Mouse (Mus musculus) forebrain, embryonic 10.5 days (tissue): ENCODE results near the gene Rars2. TPM values are rescaled to one million over a fixed set of nuclear protein-coding genes. Genes with fewer than 3 reads are reported as not detected.

Source experiments
- DNase-seq: peaks from one replicate; pipeline ENCODE4 v3.0.0-alpha.2; 2017; ENCODE audit warnings: low spot score; ENCODE audit errors: extremely low spot score
- H3K27ac ChIP-seq: fragments of 300-500 bp; sonication (generic); 2 replicates; pipeline ENCODE4 v1.5.1; 2016; ENCODE audit warnings: mild to moderate bottlenecking
- H3K27me3 ChIP-seq: fragments of 300-500 bp; sonication (generic); 2 replicates; pipeline ENCODE4 v1.6.1; 2016; ENCODE audit warnings: mild to moderate bottlenecking; ENCODE audit not compliant: poor library complexity, severe bottlenecking
- H3K36me3 ChIP-seq: fragments of 300-500 bp; sonication (generic); replicated peaks from 2 replicates; pipeline ENCODE4 v1.6.1; 2016; ENCODE audit warnings: mild to moderate bottlenecking, moderate library complexity
- H3K4me1 ChIP-seq: fragments of 300-500 bp; sonication (generic); 2 replicates; pipeline ENCODE4 v1.6.1; 2016
- H3K4me3 ChIP-seq: fragments of 300-500 bp; sonication (generic); 2 replicates; pipeline ENCODE4 v1.5.1; 2016; ENCODE audit warnings: mild to moderate bottlenecking, moderate library complexity
- H3K9me3 ChIP-seq: fragments of 300-500 bp; sonication (generic); 2 replicates; pipeline ENCODE4 v1.6.1; 2016; ENCODE audit warnings: mild to moderate bottlenecking, moderate library complexity
- WGBS: fragments of 180-500 bp; shearing (Covaris S2); methylation state at CpG from one replicate; pipeline ENCODE4 v1.1.7; 2016; 5-methylcytosine and 5-hydroxymethylcytosine counted together
- polyA plus RNA-seq: library from polyadenylated mRNA; unstranded; fragments of >200 nt; fragmentation: Nextera tagmentation; extraction: Ambion mirVana; gene quantifications from 2 replicates; pipeline ENCODE4 v1.2.1, GENCODE M21; 2016

Gene Rars2
- polyA plus RNA-seq, 1 experiment from 2014 or later = 78.5 TPM

DNA sequence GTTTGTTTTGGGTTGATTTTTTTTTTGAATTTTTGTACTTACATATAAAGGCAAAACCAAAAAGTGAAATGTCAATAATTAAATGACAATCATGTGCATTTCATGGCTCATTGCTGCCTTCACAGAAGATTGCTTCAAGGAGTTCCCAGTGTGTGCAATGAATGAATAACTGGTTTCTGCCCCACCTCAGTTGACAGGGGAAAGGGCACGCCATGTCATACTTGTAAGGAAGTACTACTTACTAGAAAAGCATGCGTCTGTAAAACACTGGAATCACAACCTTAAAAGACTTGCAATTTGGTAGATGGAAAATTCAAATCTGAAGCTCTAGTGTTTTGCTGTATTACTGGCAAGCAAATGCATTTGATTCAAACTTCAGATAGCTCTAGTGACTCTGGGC, 44.3 kb downstream of the Rars2 start:
- Histone ChIP-seq H3K36me3 (peaks cover 90% of the 10 kb centered on the region), H3K4me1 (no peaks in the 10 kb centered on the region), H3K27me3 (no peaks in the 10 kb centered on the region), H3K27ac (no peak overlapping the region), H3K9me3 (no peaks in the 10 kb centered on the region), H3K4me3 (no peak overlapping the region)
- WGBS = 94% methylated on average over 2 of the region's 2 CpGs
- no peak for DNase-seq

DNA sequence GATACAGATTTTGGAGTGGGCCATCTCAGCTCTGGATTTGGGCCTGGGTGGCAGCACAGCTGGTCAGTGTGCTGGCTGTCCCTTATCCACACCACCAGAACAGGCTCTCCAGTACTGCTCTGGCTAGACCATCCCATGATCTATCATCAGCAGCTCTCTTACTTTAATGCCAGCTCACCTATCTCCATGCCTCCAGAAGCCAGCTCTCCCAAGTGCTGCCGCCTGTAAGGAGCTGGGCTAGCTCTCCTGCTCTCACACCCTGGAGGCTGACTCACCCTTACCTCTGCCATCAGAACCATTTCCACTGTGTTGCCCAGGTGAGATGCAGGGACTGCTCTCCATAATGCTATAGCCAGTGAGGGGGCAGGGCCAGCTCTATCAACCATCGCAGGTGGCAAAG, 46.8 kb downstream of the Rars2 start:
- H3K36me3 ChIP-seq = peaks cover 95% of the 10 kb centered on the region
- WGBS = 91% methylated on average over 2 of the region's 2 CpGs

DNA sequence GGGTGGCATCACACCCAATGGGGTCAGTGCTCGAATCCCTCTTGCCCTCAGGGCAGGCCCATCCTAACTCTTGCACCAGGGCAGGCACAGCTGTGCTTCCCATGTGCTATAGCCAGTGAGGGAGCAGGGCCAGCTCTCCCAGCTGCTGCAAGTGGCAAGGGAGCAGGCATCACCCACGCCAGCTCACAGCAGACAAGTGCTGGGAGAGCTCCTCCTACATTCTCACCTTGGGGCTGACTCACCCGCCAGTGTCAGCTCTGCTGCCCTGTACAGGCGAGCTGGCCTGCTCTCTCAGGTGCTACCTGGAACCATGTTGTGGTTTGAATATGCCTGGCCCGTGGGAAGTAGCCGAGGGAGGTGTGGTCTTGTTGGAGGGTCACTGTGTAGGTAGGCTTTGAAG, 47.2 kb downstream of the Rars2 start:
- Histone ChIP-seq H3K4me1 (no peaks in the 10 kb centered on the region), H3K27me3 (no peaks in the 10 kb centered on the region), H3K4me3 (no peak overlapping the region), H3K27ac (no peak overlapping the region), H3K36me3 (peaks cover 95% of the 10 kb centered on the region), H3K9me3 (no peaks in the 10 kb centered on the region)
- no peak for DNase-seq
- 92% methylated on average over 6 of the region's 6 CpGs for WGBS

More for the DNA sequence above, 46.8 kb downstream of the Rars2 start:
- no peaks in the 10 kb centered on the region for H3K27me3 ChIP-seq
- H3K4me3 ChIP-seq = no peak overlapping the region
- DNase-seq = no peak
- H3K9me3 ChIP-seq = no peaks in the 10 kb centered on the region
- H3K27ac ChIP-seq = no peak overlapping the region
- H3K4me1 ChIP-seq = no peaks in the 10 kb centered on the region

DNA sequence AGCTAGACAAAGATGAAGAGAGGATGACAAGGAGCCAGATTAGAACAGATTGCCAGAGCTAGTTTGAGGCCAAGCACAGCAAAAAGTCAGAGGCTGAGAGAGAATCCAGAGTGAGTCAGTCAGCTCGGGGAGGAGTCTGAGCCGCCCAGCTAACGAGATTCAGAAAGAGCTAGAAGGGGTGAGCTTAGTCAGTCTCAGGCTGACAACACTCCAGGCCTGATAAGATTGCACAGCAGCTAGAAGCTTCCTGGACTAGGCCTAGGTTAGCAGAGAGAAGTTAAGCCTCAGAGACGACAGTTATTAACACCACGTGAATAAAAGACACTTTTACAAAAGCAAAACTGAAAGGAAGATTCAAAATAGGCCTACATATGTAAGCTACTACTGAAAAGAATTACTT, 53.2 kb downstream of the Rars2 start:
- no peaks in the 10 kb centered on the region for H3K27me3 ChIP-seq
- H3K4me3 ChIP-seq = no peak overlapping the region
- no peaks in the 10 kb centered on the region for H3K4me1 ChIP-seq
- H3K36me3 ChIP-seq = peaks cover 83% of the 10 kb centered on the region
- H3K9me3 ChIP-seq = no peaks in the 10 kb centered on the region
- H3K27ac ChIP-seq = no peak overlapping the region
- 93% methylated on average over 5 of the region's 5 CpGs for WGBS
- no peak for DNase-seq

DNA sequence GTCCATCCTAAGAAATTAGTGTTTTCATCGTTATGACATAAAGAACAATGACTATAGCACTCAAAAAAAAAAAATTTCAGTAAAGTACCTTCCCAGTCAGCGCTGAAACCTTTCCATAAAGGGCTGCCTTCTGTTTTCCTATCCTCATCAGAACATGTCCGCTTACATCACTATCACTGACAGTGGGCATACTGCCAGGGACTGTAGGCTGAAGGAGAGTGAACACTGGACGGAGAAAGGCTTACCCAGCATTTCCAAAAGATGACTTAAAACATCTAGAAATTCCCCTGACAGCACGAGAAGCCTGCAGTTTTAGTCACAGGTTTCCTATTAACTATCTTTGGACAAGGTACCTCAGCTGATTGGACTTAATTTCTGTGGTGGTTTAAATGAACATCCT, 59.0 kb downstream of the Rars2 start:
- WGBS = 94% methylated on average over 5 of the region's 5 CpGs
- Histone ChIP-seq H3K4me3 (no peak overlapping the region), H3K27ac (no peak overlapping the region), H3K9me3 (no peaks in the 10 kb centered on the region), H3K27me3 (no peaks in the 10 kb centered on the region), H3K4me1 (no peaks in the 10 kb centered on the region), H3K36me3 (peaks cover 67% of the 10 kb centered on the region)
- no peak for DNase-seq

DNA sequence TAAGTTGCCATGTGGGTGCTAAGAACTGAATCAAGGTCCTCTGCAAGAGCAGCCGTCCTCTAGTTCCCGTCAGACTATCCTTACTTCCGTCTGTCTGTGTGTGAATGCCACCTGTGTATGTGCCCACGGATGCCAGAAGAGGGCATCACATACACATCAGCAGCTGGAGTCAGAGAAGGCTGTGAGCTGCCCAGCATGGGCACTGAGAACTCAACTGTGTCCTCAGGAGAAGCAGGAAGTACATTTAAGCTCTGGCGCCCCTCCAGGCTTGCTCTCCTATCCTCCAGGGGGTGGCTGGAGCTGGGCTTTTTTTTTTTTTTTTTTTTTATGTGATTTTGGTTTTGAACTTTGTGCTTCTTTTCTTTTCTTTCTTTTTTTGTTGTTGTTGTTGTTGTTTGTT, 65.8 kb downstream of the Rars2 start:
- H3K4me3 ChIP-seq = no peak overlapping the region
- no peak overlapping the region for H3K27ac ChIP-seq
- no peaks in the 10 kb centered on the region for H3K27me3 ChIP-seq
- H3K36me3 ChIP-seq = peaks cover 52% of the 10 kb centered on the region
- DNase-seq = no peak
- H3K9me3 ChIP-seq = no peaks in the 10 kb centered on the region
- 0 out of 2 replicates have a peak, but pooled peaks cover 2% of the 10 kb centered on the region for H3K4me1 ChIP-seq
- 86% methylated on average over 5 of the region's 5 CpGs for WGBS

DNA sequence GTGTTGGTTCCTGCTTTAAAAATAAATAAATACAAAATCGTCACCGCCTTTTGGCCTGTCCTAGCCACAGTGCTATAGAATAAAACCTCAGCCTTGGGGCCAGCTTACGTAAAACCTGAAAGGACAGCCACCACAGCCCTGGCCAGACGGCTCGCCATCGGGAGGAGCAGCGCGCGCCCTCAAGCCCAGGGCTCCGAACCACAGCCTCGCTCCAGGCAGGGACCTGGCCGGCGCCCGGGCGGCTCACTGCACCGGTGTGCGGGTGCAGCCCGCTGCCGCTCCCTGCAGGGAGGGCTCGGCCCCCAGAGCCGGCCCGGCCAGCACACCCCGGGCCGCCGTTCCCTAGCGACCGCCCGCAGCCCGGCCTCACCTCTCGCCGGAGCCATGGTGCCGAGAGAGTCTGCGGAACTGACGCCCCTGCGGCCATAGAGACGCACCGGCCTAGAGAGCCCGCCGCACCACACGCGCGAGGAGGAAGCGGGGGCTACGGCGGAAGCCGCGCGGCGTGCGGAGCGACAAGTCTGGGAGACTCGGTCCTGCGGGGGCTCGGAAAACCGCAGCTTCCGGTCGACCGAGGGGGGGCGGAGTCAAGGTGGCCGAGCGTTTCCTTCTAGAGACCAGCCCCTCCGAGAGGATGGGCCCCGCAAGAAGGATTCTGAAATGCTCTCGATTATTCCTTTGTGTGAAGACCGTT, 72.3 kb downstream of the Rars2 start, which contains the start of gene Slc35a1:
Slc35a1 (minus strand) TSS at position 565 of the 694 bp plus-strand sequence.
- DNase-seq = peak; percentile 91
- H3K4me1 ChIP-seq = peaks cover 16% of the 10 kb centered on the region
- peaks cover 12% of the 10 kb centered on the region for H3K36me3 ChIP-seq
- no peaks in the 10 kb centered on the region for H3K27me3 ChIP-seq
- peak within 1 kb of the TSS; percentile 90 for H3K4me3 ChIP-seq
- WGBS = under 1% methylated on average over 65 of the region's 65 CpGs
- H3K9me3 ChIP-seq = no peaks in the 10 kb centered on the region
- peak within 1 kb of the TSS; percentile 97 for H3K27ac ChIP-seq

DNA sequence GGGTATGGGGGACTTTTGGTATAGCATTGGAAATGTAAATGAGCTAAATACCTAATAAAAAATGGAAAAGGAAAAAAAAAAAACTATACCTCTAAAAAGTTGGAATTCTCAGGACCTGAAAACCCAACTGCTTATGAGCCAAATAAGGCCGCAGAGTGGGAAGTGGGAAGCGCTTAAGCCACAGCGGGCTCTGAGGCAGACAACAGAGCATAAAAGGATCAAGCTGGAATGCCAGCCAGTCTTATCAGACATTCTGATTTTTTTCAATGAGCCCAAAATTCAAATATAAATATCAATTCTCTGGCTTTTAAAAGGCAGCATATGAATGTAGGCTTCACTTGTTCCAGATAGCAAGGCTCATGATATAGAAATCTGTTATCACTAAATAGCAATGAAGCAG, 73.3 kb downstream of the Rars2 start:
- Histone ChIP-seq H3K27me3 (no peaks in the 10 kb centered on the region), H3K27ac (peak overlapping the region; percentile 65; the same call in 1 of the 2 replicates), H3K36me3 (peaks cover 2% of the 10 kb centered on the region), H3K9me3 (no peaks in the 10 kb centered on the region), H3K4me3 (peak overlapping the region; percentile 6; the same call in 1 of the 2 replicates), H3K4me1 (peaks cover 16% of the 10 kb centered on the region)
- no peak for DNase-seq
- 77% methylated on average over 3 of the region's 3 CpGs for WGBS

DNA sequence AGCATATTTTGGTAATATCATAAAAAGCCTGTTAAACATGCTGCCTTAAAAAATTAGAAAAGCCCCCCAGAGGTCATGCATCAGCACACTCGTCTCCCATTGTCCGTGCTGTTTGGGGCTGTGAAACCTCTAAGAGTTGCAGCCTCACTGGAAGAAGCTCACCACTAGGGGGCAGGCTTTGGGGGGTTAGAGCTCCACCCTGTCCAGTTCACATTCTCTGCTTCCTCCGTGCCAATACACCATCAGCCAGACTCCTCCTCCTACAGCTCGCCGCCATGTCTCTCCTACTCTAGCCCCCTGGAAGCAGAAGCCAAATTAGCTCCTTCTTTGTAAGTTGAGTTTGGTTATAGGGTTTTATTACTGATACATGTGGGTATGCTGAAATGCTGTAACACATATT, 86.8 kb downstream of the Rars2 start:
- no peak overlapping the region for H3K27ac ChIP-seq
- 47% methylated on average over 5 of the region's 5 CpGs for WGBS
- H3K9me3 ChIP-seq = no peaks in the 10 kb centered on the region
- no peak overlapping the region for H3K4me3 ChIP-seq
- no peaks in the 10 kb centered on the region for H3K36me3 ChIP-seq
- no peaks in the 10 kb centered on the region for H3K27me3 ChIP-seq
- H3K4me1 ChIP-seq = no peaks in the 10 kb centered on the region
- peak; percentile 70 for DNase-seq

DNA sequence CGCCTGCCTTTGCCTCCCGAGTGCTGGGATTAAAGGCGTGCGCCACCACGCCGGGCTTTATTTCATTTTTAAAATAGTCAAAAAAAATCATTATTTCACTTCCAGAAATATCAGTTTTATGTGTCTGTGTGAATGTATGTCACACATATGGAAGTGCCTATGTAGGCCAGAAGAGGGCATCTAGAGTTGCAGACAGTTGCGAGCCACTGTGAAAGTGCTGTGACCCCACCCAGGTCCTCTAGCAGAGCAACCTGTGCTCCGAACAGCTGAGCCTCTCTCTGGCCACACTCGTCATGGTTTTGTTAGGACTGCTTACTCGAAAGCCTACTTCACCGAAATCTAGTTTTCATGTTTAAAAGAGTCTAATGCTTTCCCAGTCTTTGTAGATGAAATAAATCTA, 87.5 kb downstream of the Rars2 start:
- no peaks in the 10 kb centered on the region for H3K27me3 ChIP-seq
- no peaks in the 10 kb centered on the region for H3K4me1 ChIP-seq
- no peaks in the 10 kb centered on the region for H3K9me3 ChIP-seq
- no peak overlapping the region for H3K4me3 ChIP-seq
- WGBS = 95% methylated on average over 11 of the region's 11 CpGs
- DNase-seq = no peak
- H3K27ac ChIP-seq = no peak overlapping the region
- H3K36me3 ChIP-seq = no peaks in the 10 kb centered on the region

DNA sequence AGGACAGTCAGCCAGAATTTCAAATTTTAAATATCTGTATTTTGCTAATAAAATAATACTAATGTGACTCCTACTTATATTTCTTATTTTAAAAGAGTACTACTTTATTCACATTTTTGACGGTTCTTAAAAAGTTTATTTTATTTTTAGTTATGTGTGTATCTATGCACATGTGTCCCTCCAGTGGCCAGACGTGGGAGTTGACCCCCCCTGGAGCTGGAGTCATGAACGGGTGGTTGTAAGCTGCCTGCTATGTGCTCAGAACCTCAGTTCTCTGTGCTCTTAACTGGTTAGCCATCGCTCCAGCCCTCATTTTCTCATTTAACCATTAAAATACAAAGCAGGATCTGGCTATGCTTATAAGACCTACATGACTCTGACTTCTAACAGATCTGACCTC, 88.3 kb downstream of the Rars2 start:
- WGBS = 79% methylated on average over 4 of the region's 4 CpGs
- H3K9me3 ChIP-seq = no peaks in the 10 kb centered on the region

DNA sequence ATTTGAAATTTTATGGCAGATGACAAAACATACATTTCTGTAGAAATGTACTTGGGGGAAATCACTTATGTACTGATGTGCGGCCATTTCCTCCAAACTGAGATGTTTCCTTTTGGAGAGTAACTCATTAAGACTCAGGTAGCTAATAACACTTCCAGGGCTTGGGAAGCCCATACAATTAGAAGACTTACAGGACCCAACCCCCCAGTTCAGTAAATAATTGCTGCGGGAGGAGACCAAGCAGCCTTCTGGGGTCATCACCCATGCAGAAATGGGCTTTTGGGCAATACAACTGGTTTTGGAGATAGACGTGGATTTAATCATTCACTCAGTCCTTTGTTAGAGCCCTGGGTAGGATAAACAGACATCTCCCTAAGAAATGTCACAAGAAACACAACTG, 92.5 kb downstream of the Rars2 start:
- H3K36me3 ChIP-seq = no peaks in the 10 kb centered on the region
- no peak overlapping the region for H3K4me3 ChIP-seq
- H3K4me1 ChIP-seq = no peaks in the 10 kb centered on the region
- DNase-seq = no peak
- WGBS = 87% methylated on average over 3 of the region's 3 CpGs
- H3K27me3 ChIP-seq = no peaks in the 10 kb centered on the region
- H3K27ac ChIP-seq = no peak overlapping the region
- no peaks in the 10 kb centered on the region for H3K9me3 ChIP-seq

More for the DNA sequence above, 88.3 kb downstream of the Rars2 start:
- Histone ChIP-seq H3K27ac (no peak overlapping the region), H3K27me3 (no peaks in the 10 kb centered on the region), H3K4me3 (no peak overlapping the region), H3K4me1 (no peaks in the 10 kb centered on the region), H3K36me3 (no peaks in the 10 kb centered on the region)
- no peak for DNase-seq

DNA sequence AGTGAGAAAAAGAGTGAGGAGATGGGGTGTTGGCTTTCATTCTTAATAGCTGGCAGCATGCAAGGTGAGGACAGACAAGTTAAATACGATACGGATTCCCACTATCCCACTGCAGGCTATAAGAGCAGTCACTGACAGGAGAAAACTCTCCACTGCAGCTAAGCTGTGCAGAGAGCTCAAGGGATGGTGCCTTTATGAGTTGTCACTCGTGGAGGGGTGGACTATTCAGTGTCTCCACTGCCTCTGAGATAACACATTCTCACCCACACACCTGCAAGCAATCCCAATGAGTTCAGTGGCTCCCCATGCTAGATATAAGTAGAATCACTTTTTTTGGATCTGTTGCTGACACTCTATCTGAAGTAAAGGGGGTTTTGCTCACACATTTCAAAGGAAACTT, 93.4 kb downstream of the Rars2 start:
- WGBS = 86% methylated on average over 3 of the region's 3 CpGs
- no peak overlapping the region for H3K4me3 ChIP-seq
- no peaks in the 10 kb centered on the region for H3K4me1 ChIP-seq
- no peaks in the 10 kb centered on the region for H3K36me3 ChIP-seq
- H3K27me3 ChIP-seq = no peaks in the 10 kb centered on the region
- no peak overlapping the region for H3K27ac ChIP-seq
- no peak for DNase-seq
- no peaks in the 10 kb centered on the region for H3K9me3 ChIP-seq
